Mouse (Mus musculus): ENCODE measurements around the gene Gm7347.
"Not testable (repeated sequence)": the region's sequence is repeated elsewhere in the genome, so short reads cannot be mapped to it uniquely, and the experiment has no call there.

- not testable (repeated sequence) for TF ChIP-seq CTCF (IDR thresholded peaks at IDR 0.05; ENCODE audit: control insufficient read depth, insufficient read depth, low read length); POLR2A (IDR thresholded peaks at IDR 0.05; ENCODE audit: borderline replicate concordance, control insufficient read depth, low read depth, low read length)
Measured at GRCm38 (mm10) chr5:26022816-26023215, 35.6 kb downstream of the Gm7347 start, which contains the start of gene Gm5862.
